Mouse (Mus musculus) retina, embryonic 14.5 days (tissue): ENCODE measurements around the gene Traf1.

Experiments
- DNase-seq: peaks from one replicate; pipeline ENCODE4 v3.0.0-alpha.2; 2015; ENCODE audit warnings: low spot score

Traf1 gene

GRCm38 (mm10) chr2:34941061-34941675 is 20.4 kb downstream of the Traf1 start:
- peak; percentile 27 for DNase-seq

- DNase-seq = no peak
Observed at GRCm38 (mm10) chr2:34940246-34940645, 21.3 kb downstream of the Traf1 start.

GRCm38 (mm10) chr2:34938269-34939208 is 23.0 kb downstream of the Traf1 start:
- DNase-seq = no peak

GRCm38 (mm10) chr2:34937460-34937859 is 24.1 kb downstream of the Traf1 start:
- DNase-seq = no peak

- DNase-seq = no peak
Observed at GRCm38 (mm10) chr2:34927320-34927719, 34.3 kb downstream of the Traf1 start.

GRCm38 (mm10) chr2:34922729-34923128 is 38.8 kb downstream of the Traf1 start:
- no peak for DNase-seq

GRCm38 (mm10) chr2:34920144-34920543 is 41.4 kb downstream of the Traf1 start:
- no peak for DNase-seq

- DNase-seq = no peak
Observed at GRCm38 (mm10) chr2:34915103-34915502, 46.5 kb downstream of the Traf1 start.

- DNase-seq = no peak
Observed at GRCm38 (mm10) chr2:34914823-34915082, 46.8 kb downstream of the Traf1 start.

- DNase-seq = peak; percentile 60
Observed at GRCm38 (mm10) chr2:34914069-34914822, 47.3 kb downstream of the Traf1 start.

GRCm38 (mm10) chr2:34913218-34914068 is 48.1 kb downstream of the Traf1 start, which contains the start of gene Phf19:
Phf19 (minus strand) TSS chr2:34914026.
- no peak for DNase-seq

GRCm38 (mm10) chr2:34912613-34913012 is 49.0 kb downstream of the Traf1 start:
- DNase-seq = no peak

- DNase-seq = no peak
Observed at GRCm38 (mm10) chr2:34911871-34912270, 49.7 kb downstream of the Traf1 start.

- no peak for DNase-seq
Observed at GRCm38 (mm10) chr2:34909719-34910118, 51.9 kb downstream of the Traf1 start.

GRCm38 (mm10) chr2:34906861-34907604 is 54.5 kb downstream of the Traf1 start:
- no peak for DNase-seq

GRCm38 (mm10) chr2:34906426-34906825 is 55.1 kb downstream of the Traf1 start:
- DNase-seq = no peak

- peak; percentile 100 for DNase-seq
Observed at GRCm38 (mm10) chr2:34904849-34905542, 56.6 kb downstream of the Traf1 start.

- DNase-seq = no peak
Observed at GRCm38 (mm10) chr2:34903652-34904405, 57.7 kb downstream of the Traf1 start.

- no peak for DNase-seq
Observed at GRCm38 (mm10) chr2:34903191-34903590, 58.4 kb downstream of the Traf1 start.

GRCm38 (mm10) chr2:34902731-34903130 is 58.8 kb downstream of the Traf1 start:
- no peak for DNase-seq
